Mouse (Mus musculus) layer of hippocampus, postnatal 14 days (tissue): Measurements from ENCODE around the gene Rgs4. TPM values are rescaled to one million over a fixed set of nuclear protein-coding genes. Genes with fewer than 3 reads are reported as not detected.

Source experiments
- DNase-seq, 2 experiments: peaks; one replicate each; pipeline ENCODE4 v3.0.0; 2021 to 2022; ENCODE audit warnings: low spot score in 2 of 2, mixed read lengths in 1 of 2
- total RNA-seq, 2 experiments: library from RNA; stranded (reverse); gene quantifications; 2 replicates each; pipeline ENCODE4 v1.2.3; 2021

Gene Rgs4
- total RNA-seq, 2 experiments from 2014 or later: 144 to 169 TPM

DNA sequence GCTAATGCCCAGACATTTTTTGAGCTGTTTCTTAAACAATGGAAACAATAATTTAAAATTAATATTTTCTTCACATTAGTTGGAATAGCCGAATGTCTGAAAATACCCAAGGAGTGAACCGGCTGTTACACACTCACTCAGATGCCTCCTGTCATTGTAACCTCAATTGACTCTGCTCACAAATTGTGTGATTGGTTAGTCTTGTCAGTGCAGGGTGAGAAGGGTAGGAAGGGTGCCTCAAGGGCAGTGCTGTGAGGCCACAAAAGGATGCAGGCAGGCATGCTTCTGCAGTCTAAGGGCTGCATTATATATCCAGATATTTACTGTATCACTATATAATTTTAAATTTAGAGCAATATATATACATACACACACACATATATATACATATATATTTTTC, 54.4 kb downstream of the Rgs4 start:
- DNase-seq: no peak

Other genes starting within 250 kb of the Rgs4 start
- gene Nuf2, start 216.2 kb downstream of the Rgs4 start, total RNA-seq: 1 to 10 TPM; 4.1 to 6.2 TPM
- gene Rgs5, start 92.1 kb downstream of the Rgs4 start, total RNA-seq: 100 to 1,000 TPM; 105 to 109 TPM
- 10 to 100 TPM; 13.1 to 16.7 TPM for gene Ccdc190, start 181.0 kb upstream of the Rgs4 start, total RNA-seq
- gene Hsd17b7, start 221.6 kb upstream of the Rgs4 start, total RNA-seq: 10 to 100 TPM; 19.8 to 21.0 TPM